Mouse (Mus musculus) heart, postnatal 14 days (tissue): ENCODE data around the gene Eaf2. TPM values are rescaled to one million over a fixed set of nuclear protein-coding genes. Genes with fewer than 3 reads are reported as not detected.
A peak's percentile ranks its signal among the peaks of the same experiment; 100 is the strongest.

ENCODE experiments used
- DNase-seq, 2 experiments: peaks; one replicate each; pipeline ENCODE4 v3.0.0; 2021 to 2022
- intact Hi-C: fragments of 180-260 bp; cut with DNase I; formaldehyde crosslinking; loops from one replicate; pipeline ENCODE4 v1.15.1; 2025
- microRNA-seq, 2 experiments: library from miRNA; unstranded; fragments of <30 nt; microRNA quantifications; one replicate each; pipeline ENCODE4 v1.2.0; 2021 to 2022
- total RNA-seq, 2 experiments: library from RNA; stranded (reverse); gene quantifications; 2 replicates each; pipeline ENCODE4 v1.2.3; 2021

The Eaf2 gene
- total RNA-seq, 2 experiments from 2014 or later, result 0.60 to 0.71 TPM

DNA sequence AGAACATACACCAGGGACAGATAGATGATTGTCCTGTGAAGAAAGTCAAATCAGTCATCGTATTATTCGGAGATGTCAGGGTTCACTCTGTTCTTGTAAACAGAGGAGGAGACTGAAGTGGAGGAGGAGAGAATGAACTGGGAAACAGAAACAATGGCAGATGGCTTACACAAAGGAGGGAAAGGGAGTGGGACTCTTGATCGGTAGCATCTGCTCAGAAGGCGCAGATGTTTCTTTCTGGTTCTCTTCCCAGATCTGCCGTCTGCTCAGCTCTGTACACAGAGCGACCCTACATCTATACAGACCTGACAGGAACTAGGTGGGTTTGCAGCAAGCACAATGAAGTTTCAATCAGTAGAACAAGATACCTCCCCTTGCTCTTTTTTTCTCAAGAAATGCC, 99.1 kb downstream of the Eaf2 start:
- DNase-seq, result no peak
- intact Hi-C loops, result no loop called here

DNA sequence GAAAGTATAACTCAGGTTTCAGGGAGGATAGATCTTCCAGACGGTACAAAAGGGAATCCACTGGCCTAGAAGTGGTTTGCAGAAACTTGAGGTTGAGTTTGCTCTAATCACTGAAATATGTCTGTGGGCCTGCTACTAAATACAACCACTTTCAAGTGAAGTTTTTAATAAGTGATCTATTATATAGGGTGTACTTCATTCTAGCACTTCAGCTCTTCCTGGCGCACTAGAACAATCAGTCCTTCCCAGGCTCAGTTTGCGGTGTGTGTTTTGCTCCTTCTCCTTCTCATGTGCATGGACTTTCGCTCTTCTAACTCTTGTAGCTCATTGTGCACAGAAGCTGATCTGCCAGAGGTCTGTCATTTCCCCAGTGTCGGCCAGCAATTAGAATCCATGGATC, 101.8 kb downstream of the Eaf2 start:
- intact Hi-C loops, result no loop called here
- no peak for DNase-seq

DNA sequence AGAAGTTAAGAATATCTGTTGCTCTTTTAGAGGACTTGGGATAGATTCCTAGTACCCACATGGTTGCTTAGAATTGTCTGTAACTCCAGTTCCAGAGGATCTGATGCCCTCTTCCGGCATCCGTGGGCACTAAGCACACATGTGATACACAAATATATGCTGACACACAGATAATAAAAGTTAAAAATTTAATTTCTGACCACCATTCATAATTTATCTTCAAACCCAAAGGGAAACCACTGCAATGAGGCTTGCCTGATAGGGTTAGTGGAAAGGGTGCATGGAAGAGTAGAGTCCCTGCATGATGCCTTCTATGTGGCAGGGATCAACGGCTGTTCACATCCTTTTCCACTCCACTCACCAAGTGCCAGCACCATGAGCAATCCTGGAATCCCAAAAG, 103.1 kb downstream of the Eaf2 start:
- intact Hi-C loops, result no loop called here
- no peak for DNase-seq

DNA sequence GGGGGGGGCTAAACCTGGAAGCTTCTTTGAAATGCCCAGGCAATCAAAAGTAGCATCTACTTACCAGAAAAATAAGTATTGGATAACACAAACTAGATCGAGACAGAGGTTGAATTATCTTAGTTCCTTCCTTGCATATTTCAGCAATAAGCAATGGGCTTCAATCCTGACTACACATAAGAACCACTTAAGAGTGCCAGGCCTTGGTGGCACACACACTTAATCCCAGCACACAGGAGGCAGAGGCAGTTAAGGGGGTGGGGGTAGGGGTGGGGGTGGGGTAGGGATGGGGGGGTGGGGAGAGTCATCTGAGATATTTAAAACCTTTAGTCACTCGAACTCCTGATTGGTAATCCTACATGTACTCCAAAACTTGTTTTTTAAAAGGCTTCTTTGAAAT, 103.6 kb downstream of the Eaf2 start:
- DNase-seq, result no peak
- intact Hi-C loops, result no loop called here

DNA sequence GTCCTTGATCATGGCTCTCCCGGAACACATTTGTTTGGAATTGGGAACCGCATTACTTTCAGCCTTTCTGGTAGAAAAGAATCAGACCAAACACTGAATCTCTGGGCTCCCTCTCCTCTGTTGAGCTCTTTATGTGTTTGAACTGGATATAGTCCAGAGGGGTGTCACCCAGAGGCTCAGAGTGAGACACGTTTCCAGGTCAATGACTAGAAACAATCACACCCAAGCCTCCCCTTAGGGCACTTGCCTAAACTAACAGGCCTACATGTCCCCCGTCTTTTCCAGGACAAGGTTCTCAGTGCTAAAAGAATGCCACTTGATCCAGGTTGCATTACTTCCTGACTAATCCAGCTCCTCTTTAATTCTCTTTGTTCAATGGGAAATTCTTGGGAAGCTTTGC, 104.0 kb downstream of the Eaf2 start:
- intact Hi-C loops, result no loop called here
- no peak for DNase-seq

DNA sequence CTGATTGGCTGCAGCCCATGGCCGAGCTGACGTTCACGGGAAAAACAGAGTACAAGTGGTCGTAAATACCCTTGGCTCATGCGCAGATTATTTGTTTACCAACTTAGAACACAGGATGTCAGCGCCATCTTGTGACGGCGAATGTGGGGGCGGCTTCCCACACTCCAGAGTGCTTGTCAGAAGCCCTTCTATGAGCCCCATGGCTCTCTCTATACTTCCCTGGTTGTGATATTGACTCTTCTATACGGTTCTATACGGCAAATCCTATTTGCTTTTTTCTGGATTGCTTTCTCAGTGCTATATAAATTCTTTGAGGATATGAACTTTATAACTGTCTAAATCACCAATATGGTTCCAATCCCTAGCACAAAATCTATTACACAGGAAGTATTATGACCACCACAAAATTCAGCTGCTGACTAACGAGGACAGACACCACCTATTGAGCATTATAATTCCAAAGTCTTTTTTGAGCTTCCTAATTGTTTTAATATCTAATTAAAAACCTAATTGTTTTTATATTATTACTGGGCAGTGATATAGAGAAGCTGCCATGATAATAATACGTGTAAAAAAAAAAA, 104.5 kb downstream of the Eaf2 start:
- intact Hi-C loops, result no loop called here
- DNase-seq, result peak in 1 of 2 experiments; percentile 6

DNA sequence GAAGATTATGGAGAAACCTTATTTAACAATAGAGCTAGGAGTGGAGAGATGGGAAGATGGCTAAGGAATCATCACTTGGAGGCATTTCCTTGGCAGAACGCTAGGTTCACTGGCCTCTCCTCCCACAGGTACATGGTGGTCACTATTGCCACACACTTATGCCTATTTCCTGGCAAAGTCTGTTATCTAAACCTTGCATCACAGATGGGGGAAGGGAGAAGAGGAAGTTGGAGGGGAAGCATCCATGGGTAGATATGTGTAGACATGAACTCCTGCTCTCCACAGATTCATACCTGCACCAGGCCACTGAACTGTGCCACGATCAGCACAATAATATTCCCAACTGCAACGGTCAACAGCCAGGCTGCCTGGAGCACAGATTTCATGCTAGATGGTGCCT, 122.8 kb downstream of the Eaf2 start:
- intact Hi-C loops, result no loop called here
- no peak for DNase-seq

DNA sequence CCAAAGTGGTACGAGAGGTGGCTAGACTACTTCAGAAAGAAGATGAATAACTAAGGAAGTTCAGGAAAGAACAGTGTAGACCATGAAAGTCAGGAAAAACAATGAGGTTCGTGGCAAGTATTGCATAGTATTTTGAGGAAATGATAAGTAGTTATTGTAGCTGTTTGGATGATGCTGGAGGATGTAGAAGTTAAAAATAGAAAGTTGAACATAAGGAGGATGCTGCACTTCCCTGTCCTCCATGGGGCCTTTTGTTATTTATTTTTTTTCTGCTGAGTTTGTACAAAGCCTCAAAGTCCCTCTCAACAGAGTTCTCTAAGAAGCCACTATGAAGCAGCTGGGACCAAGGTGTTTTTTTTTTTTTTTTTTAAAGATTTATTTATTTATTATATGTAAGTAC, 127.0 kb downstream of the Eaf2 start:
- no peak for DNase-seq
- intact Hi-C loops, result no loop called here

DNA sequence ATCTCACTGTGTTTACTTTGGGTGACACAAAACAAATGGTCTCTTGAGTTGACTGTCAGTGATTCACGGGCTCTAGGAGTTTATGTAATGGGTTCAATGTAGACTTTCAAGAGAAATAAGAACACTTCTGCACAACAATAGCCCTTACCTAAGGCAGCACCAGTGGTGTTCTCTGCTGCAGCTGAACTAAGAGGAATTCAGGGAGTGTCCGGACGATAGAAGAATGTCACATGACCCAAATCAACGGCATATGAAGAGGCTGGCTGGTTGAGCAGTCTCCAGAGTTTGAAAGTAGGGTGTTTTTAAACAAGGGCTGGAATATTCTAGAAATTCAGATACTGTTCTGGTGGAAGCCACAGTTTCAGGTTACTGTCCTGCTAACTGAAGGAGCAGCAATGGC, 127.7 kb downstream of the Eaf2 start:
- no peak for DNase-seq
- intact Hi-C loops, result no loop called here

DNA sequence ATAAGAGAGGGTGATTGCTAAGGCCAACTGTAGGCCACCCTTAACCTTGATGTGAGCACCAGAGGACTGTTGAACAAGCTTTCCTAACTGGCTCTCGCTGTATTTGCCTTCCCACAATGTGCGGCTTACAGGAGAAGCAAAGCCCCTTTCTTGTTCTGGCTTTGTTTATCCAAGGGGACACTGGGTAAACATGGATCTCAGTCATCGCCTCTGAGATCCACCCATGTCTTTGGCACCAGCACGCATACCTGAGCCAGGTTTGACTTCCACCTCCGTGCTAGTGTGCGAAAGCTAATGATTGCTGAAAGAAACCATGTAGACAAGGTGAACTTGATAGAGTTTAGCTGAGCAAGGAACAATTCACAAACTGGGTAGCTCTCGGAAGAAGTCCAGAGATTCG, 131.2 kb downstream of the Eaf2 start:
- intact Hi-C loops, result no loop called here
- DNase-seq, result no peak

Small RNA genes within 50 kb of the gene (microRNA-seq; reads per million reads assigned to microRNA genes)
- gene Gm22617, result 0 reads per million in 2 experiments

Other genes with a start within 250 kb of the Eaf2 start
- 1 to 10 TPM; 1.6 to 1.7 TPM for gene Cd86, start 208.9 kb downstream of the Eaf2 start, total RNA-seq
- under 1 TPM; 0.07 to 0.19 TPM for gene Ildr1, start 181.0 kb downstream of the Eaf2 start, total RNA-seq
- gene Slc15a2, start 90.0 kb downstream of the Eaf2 start, total RNA-seq, result 1 to 10 TPM; 3.6 to 4.0 TPM
- gene Iqcb1, start 46.6 kb downstream of the Eaf2 start, total RNA-seq, result 10 to 100 TPM; 11.6 to 11.9 TPM
- gene Golgb1, start 137 bp upstream of the Eaf2 start, total RNA-seq, result 10 to 100 TPM; 36.0 to 41.0 TPM
- 10 to 100 TPM in 1 of 2 experiments, 1 to 10 TPM in 1; 8.6 to 12.1 TPM for gene Hcls1, start 60.0 kb upstream of the Eaf2 start, total RNA-seq
- gene Fbxo40, start 115.5 kb upstream of the Eaf2 start, total RNA-seq, result 100 to 1,000 TPM; 140 to 151 TPM
- 1 to 10 TPM; 1.3 to 1.9 TPM for gene Polq, start 136.8 kb upstream of the Eaf2 start, total RNA-seq